Mouse (Mus musculus) liver, embryonic 14.5 days (tissue): Measurements from ENCODE around the gene Il1rn. TPM values are rescaled to one million over a fixed set of nuclear protein-coding genes. Genes with fewer than 3 reads are reported as not detected.

Source experiments
- ATAC-seq: fragments of 200-750 bp; cut with Nextera tagmentation; 2 replicates; pipeline ENCODE4 v1.8.0; 2017; ENCODE audit warnings: moderate number of reproducible peaks, mild to moderate bottlenecking, moderate library complexity; ENCODE audit not compliant: insufficient read depth
- DNase-seq, 3 experiments: peaks; one replicate each; pipeline ENCODE4 v3.0.0-alpha.2; 2012 to 2013; ENCODE audit warnings: low read depth in 3 of 3, low spot score in 3 of 3
- H3K27ac ChIP-seq: fragments of 300-500 bp; sonication (generic); 2 replicates; pipeline ENCODE4 v1.5.1; 2014; ENCODE audit warnings: moderate library complexity, mild to moderate bottlenecking, control low read depth, inconsistent platforms
- H3K27me3 ChIP-seq: fragments of 300-500 bp; sonication (generic); 2 replicates; pipeline ENCODE4 v1.6.1; 2014; ENCODE audit warnings: mild to moderate bottlenecking, low read length, moderate library complexity; ENCODE audit not compliant: control insufficient read depth, insufficient read depth
- H3K36me3 ChIP-seq: fragments of 300-500 bp; sonication (generic); replicated peaks from 2 replicates; pipeline ENCODE4 v1.6.1; 2014; ENCODE audit warnings: low read depth; ENCODE audit not compliant: control insufficient read depth, insufficient read depth
- H3K4me1 ChIP-seq, 2 experiments: fragments of 200-500 bp in 1 of 2; fragments of 300-500 bp in 1 of 2; sonication (generic) in 1 of 2; replicated peaks; 2 replicates each; pipeline ENCODE4 v1.6.1; 2012 to 2014; ENCODE audit warnings: antibody characterized with exemption in 1 of 2, inconsistent platforms in 1 of 2, low read length in 1 of 2; ENCODE audit not compliant: control insufficient read depth in 2 of 2, insufficient read depth in 2 of 2
- H3K4me2 ChIP-seq: fragments of 300-500 bp; sonication (generic); 2 replicates; pipeline ENCODE4 v1.6.1; 2014; ENCODE audit warnings: low read depth, mild to moderate bottlenecking, control low read depth, moderate library complexity
- H3K4me3 ChIP-seq, 2 experiments: fragments of 200-500 bp in 1 of 2; fragments of 300-500 bp in 1 of 2; sonication (generic) in 1 of 2; 2 replicates each; pipeline ENCODE4 v1.5.1; 2012 to 2014; ENCODE audit warnings: low read depth in 2 of 2, low read length in 2 of 2, mild to moderate bottlenecking in 2 of 2, control low read depth in 1 of 2, inconsistent platforms in 1 of 2, moderate library complexity in 1 of 2; ENCODE audit not compliant: insufficient read depth in 1 of 2
- H3K9ac ChIP-seq: fragments of 300-500 bp; sonication (generic); replicated peaks from 2 replicates; pipeline ENCODE4 v1.6.1; 2014; ENCODE audit warnings: mild to moderate bottlenecking, control low read depth, moderate library complexity
- H3K9me3 ChIP-seq: fragments of 300-500 bp; sonication (generic); 2 replicates; pipeline ENCODE4 v1.6.1; 2016; ENCODE audit warnings: low read length, mixed read lengths; ENCODE audit not compliant: control insufficient read depth
- CTCF ChIP-seq: IDR thresholded peaks from 2 replicates; pipeline ENCODE4 v1.5.1; 2016; ENCODE audit warnings: antibody characterized with exemption, low read depth, control low read depth
- EP300 ChIP-seq: IDR thresholded peaks from 2 replicates; pipeline ENCODE4 v1.6.1; 2016; ENCODE audit warnings: antibody characterized with exemption, low read depth
- WGBS: fragments of 180-500 bp; shearing (Covaris S2); extraction: QIAGEN DNeasy Blood & Tissue Kit; methylation state at CpG from one replicate; pipeline ENCODE4 v1.1.7; 2014; ENCODE audit not compliant: insufficient replicate concordance; 5-methylcytosine and 5-hydroxymethylcytosine counted together
- polyA plus RNA-seq, 2 experiments: library from polyadenylated mRNA; depleted of rRNA in 1 of 2; stranded (reverse) in 1 of 2; unstranded in 1 of 2; fragments of >200 nt; fragmentation: Nextera tagmentation in 1 of 2; extraction: Ambion mirVana in 1 of 2; gene quantifications; 2 replicates each; pipeline versions ENCODE4 v1.2.1 to v1.2.3; 2012 to 2014

The Il1rn gene
- polyA plus RNA-seq, 2 experiments = 4.8 to 6.4 TPM

GRCm38 (mm10) chr2:24359347-24359746 lies 22.7 kb downstream of the Il1rn start:
- Histone ChIP-seq H3K4me2 (no peak overlapping the region), H3K4me3 (no peak overlapping the region), H3K4me1 (no peaks in the 10 kb centered on the region; a peak in 1 of 4 replicates), H3K36me3 (no peaks in the 10 kb centered on the region), H3K27me3 (no peaks in the 10 kb centered on the region), H3K9ac (no peak overlapping the region), H3K9me3 (no peaks in the 10 kb centered on the region), H3K27ac (no peak overlapping the region)
- ATAC-seq = no peak
- no peak for TF ChIP-seq EP300
- no peak for TF ChIP-seq CTCF
- no peak for DNase-seq
- 71% methylated on average over 1 of the region's 1 CpGs for WGBS

GRCm38 (mm10) chr2:24363818-24364217 lies 27.2 kb downstream of the Il1rn start:
- WGBS = 40% methylated on average over 3 of the region's 3 CpGs

DNA sequence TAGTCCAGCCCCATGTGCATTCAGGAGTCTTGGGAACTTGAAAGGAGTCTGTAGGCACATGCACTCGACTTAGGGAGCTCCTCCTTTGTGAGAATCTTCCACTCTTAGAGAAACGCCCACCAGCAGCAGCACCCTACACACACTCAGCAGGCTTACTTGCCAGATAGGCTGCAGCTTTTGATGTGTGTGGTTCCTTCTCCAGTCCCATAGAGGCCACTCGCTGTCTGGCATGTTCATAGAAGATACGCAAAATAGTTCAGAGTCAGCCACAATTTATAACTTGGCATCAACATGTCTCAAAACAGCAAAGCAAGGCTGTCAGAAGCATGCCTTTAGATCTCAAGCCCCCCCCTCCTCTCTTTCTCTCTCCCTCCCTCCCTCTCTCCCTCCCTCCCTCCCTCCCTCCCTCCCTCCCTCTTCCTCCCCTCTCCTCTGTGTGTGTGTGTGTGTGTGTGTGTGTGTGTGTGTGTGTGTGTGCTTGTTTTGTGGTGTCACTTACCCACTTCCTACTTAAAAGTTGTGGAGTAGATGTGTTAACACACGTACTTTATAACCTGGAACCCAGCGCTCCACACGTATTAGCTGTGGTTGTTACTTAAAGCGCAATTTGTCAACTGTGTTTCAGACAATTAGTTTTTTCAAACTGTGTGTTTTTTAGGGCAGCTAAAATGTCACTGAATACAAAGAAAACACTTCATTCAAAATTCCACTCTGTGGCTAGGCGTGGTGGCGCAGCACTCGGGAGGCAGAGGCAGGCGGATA lies 29.7 kb downstream of the Il1rn start:
- Histone ChIP-seq H3K4me2 (no peak overlapping the region), H3K4me3 (no peak overlapping the region), H3K9me3 (no peaks in the 10 kb centered on the region), H3K27ac (no peak overlapping the region), H3K27me3 (no peaks in the 10 kb centered on the region), H3K36me3 (no peaks in the 10 kb centered on the region), H3K9ac (no peak overlapping the region), H3K4me1 (peaks cover 3 to 7% of the 10 kb centered on the region in 2 experiments; a peak in 2 of 4 replicates)
- 46% methylated on average over 12 of the region's 12 CpGs for WGBS
- DNase-seq (no peak), ATAC-seq (no peak)
- TF ChIP-seq EP300 = no peak
- no peak for TF ChIP-seq CTCF

More at GRCm38 (mm10) chr2:24363818-24364217, 27.2 kb downstream of the Il1rn start:
- Histone ChIP-seq H3K4me2 (no peak overlapping the region), H3K27ac (no peak overlapping the region), H3K36me3 (no peaks in the 10 kb centered on the region), H3K4me1 (peaks cover 3 to 7% of the 10 kb centered on the region in 2 experiments; a peak in 2 of 4 replicates), H3K27me3 (no peaks in the 10 kb centered on the region), H3K9me3 (no peaks in the 10 kb centered on the region), H3K4me3 (no peak overlapping the region), H3K9ac (no peak overlapping the region)
- no peak for TF ChIP-seq CTCF
- no peak for TF ChIP-seq EP300
- ATAC-seq (no peak), DNase-seq (no peak)

DNA sequence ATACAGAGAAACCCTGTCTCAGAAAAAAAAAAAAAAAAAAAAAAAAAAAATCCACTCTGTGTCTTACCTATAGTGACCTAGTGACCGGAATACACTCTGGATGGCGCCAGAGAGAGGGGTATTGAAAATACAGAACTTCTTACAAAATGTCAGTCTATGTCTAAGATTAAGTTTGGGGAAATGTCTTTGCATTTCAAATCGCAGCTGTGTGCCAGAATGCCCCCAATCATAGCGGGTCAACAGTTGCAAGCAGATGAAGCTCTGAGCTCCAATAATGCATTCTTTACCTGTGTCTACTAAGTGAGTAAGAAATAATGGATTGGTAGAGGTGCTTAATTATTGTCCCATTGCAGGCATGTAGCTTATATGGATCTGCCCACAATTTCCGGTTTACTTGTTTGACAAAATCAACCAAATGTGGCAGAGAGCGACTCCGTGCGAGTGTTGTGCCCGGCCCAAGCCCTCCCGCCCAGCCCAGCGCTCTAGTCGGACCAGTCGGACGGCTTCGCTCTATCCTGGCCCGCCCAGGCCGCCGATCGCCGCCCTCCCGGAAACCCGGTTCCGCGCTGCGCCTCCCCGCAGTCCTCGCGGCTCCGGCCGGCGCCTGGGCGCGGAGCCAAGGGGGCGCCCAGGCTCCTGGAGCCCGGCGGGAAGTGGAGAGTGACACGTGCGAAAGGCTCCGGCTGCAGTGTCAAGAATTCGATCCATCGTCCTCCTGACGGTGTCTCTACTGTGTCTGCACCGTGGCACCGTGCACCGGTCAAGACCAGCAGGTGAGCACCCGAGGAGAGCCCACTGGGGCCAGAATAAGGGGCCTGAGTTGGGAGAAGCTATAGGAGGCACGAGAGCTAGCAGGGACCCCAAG lies 30.6 kb downstream of the Il1rn start, which contains the start of gene Psd4:
Psd4 (plus strand) TSS at position 551 of the 865 bp plus-strand sequence.
- H3K9me3 ChIP-seq = no peaks in the 10 kb centered on the region
- no peak for DNase-seq
- H3K4me3 ChIP-seq = peak within 1 kb of the TSS; percentile 46 to 59
- H3K36me3 ChIP-seq = no peaks in the 10 kb centered on the region
- H3K9ac ChIP-seq = peak within 1 kb of the TSS; percentile 19
- peaks cover 3 to 7% of the 10 kb centered on the region in 2 experiments; a peak in 2 of 4 replicates for H3K4me1 ChIP-seq
- ATAC-seq = peak; percentile 94
- peak within 1 kb of the TSS; percentile 77 for H3K4me2 ChIP-seq
- TF ChIP-seq CTCF (peak; percentile 19; the same call in 1 of the 2 replicates), EP300 (no peak)
- 1% methylated on average over 47 of the region's 47 CpGs for WGBS
- H3K27ac ChIP-seq = no peak within 1 kb of the TSS
- H3K27me3 ChIP-seq = no peaks in the 10 kb centered on the region

GRCm38 (mm10) chr2:24367895-24368261 lies 31.2 kb downstream of the Il1rn start:
- Histone ChIP-seq H3K27ac (no peak overlapping the region), H3K4me3 (peak overlapping the region; percentile 46 to 59)
- WGBS = 35% methylated on average over 4 of the region's 4 CpGs

More at GRCm38 (mm10) chr2:24367895-24368261, 31.2 kb downstream of the Il1rn start:
- Histone ChIP-seq H3K9ac (peak overlapping the region; percentile 19), H3K27me3 (no peaks in the 10 kb centered on the region), H3K4me1 (peaks cover 3 to 7% of the 10 kb centered on the region in 2 experiments; a peak in 2 of 4 replicates), H3K36me3 (no peaks in the 10 kb centered on the region), H3K9me3 (no peaks in the 10 kb centered on the region), H3K4me2 (peak overlapping the region; percentile 77)
- TF ChIP-seq CTCF (no peak), EP300 (no peak)
- ATAC-seq (peak; percentile 3; the same call in 1 of the 2 replicates), DNase-seq (no peak)
